15 mouse cellular contexts compared by ENCODE assay signal in genomic region chr4:115518000-115518399, GRCm38 (mm10). TPM values are rescaled to one million over a fixed set of nuclear protein-coding genes. Genes with fewer than 3 reads are reported as not detected.
"Had no signal": no experiment of that assay in that cellular context is flagged by ENCODE, and none has a peak within 500 bp of the region (broad histone marks: within the 10 kb centered on the region; RNA-seq: fewer than 3 reads in every experiment).

Cyp4a10 (plus strand) TSS chr4:115518264.

RNA-seq across cellular contexts. Expression of gene Cyp4a10, which starts in this region (rescaled TPM):
- total RNA-seq: megakaryocyte, adult 5-6 weeks; megakaryocyte-erythroid progenitor cell, adult 5-6 weeks had no signal
- polyA plus RNA-seq: lung, embryonic 14.5 days; lung, embryonic 16.5 days; midbrain, embryonic 10.5 days; midbrain, embryonic 12.5 days; midbrain, embryonic 14.5 days; midbrain, embryonic 16.5 days; myocyte; neural tube, embryonic 11.5 days; neural tube, embryonic 13.5 days; neural tube, embryonic 15.5 days; small intestine, adult 2 months; stomach, embryonic 14.5 days; thymus, postnatal 0 days had no signal
